Mouse (Mus musculus): ENCODE measurements around the gene Ctxn1. TPM values are rescaled to one million over a fixed set of nuclear protein-coding genes. Genes with fewer than 3 reads are reported as not detected.

The Ctxn1 gene
- polyA plus RNA-seq, 1 experiment from 2014 or later = 29.4 TPM

DNA sequence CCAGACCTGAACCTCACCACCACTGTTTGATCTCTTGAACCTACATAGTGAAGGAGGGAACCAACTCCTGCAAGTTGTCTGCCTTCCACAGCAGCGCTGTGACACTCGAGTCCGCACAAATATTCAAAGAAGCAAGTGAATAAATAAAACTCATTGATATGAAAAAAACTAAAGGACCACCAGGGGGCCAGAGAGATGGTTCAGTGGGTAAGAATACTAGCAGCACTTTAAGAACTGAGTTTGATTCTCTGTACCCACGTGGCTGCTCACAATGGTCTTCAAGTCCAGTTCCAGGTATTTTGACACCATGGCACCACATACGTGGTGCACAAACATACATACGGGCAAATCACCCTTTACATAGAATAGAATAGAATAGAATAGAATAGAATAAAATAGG is 48.0 kb downstream of the Ctxn1 start:
- Histone ChIP-seq H3K4me3 (ENCODE audit: control insufficient read depth in 1 of 2, insufficient read depth in 1 of 2, low read depth in 1 of 2, low read length in 2 of 2) (no peak overlapping the region), H3K4me1 (ENCODE audit: control insufficient read depth in 2 of 2, insufficient read depth in 2 of 2, low read length in 2 of 2) (peaks cover 17 to 26% of the 10 kb centered on the region in 2 experiments), H3K27ac (replicated peaks in 1 of 2; ENCODE audit: control insufficient read depth in 1 of 2, insufficient read depth in 1 of 2, low read depth in 2 of 2, low read length in 2 of 2) (no peak overlapping the region), H3K9ac (ENCODE audit: low read length) (no peak overlapping the region), H3K4me2 (ENCODE audit: low read length) (no peak overlapping the region), H3K27me3 (ENCODE audit: control insufficient read depth, insufficient read depth, low read length) (peaks cover 42% of the 10 kb centered on the region), H3K36me3 (ENCODE audit: control insufficient read depth, insufficient read depth, low read length) (no peaks in the 10 kb centered on the region), H3K9me3 (ENCODE audit: control insufficient read depth, low read length) (no peaks in the 10 kb centered on the region)
- no peak for ATAC-seq (ENCODE audit: insufficient number of reproducible peaks, insufficient read depth, low FRiP score, low read depth)
- 74% methylated on average over 6 of the region's 6 CpGs for WGBS

Other genes starting within 250 kb of the Ctxn1 start
- not detected in 2 replicates for gene Cd209f, start 153.4 kb downstream of the Ctxn1 start, polyA plus RNA-seq (2014; fragmentation: Nextera tagmentation; extraction: Ambion mirVana)
- not detected in 2 replicates for gene Cd209g, start 125.2 kb downstream of the Ctxn1 start, polyA plus RNA-seq (2014; fragmentation: Nextera tagmentation; extraction: Ambion mirVana)
- 10.3 and 11.8 TPM in 2 replicates for gene Evi5l, start 92.7 kb downstream of the Ctxn1 start, polyA plus RNA-seq (2014; fragmentation: Nextera tagmentation; extraction: Ambion mirVana)
- 0.19 and 0.47 TPM in 2 replicates for gene Prr36, start 41.8 kb downstream of the Ctxn1 start, polyA plus RNA-seq (2014; fragmentation: Nextera tagmentation; extraction: Ambion mirVana)
- not detected in 2 replicates for gene Lrrc8e, start 32.4 kb downstream of the Ctxn1 start, polyA plus RNA-seq (2014; fragmentation: Nextera tagmentation; extraction: Ambion mirVana)
- gene Map2k7, start 20.5 kb downstream of the Ctxn1 start, polyA plus RNA-seq (2014; fragmentation: Nextera tagmentation; extraction: Ambion mirVana) = 14.9 and 16.9 TPM in 2 replicates
- gene Gm49320, start 20.4 kb downstream of the Ctxn1 start, polyA plus RNA-seq (2014; fragmentation: Nextera tagmentation; extraction: Ambion mirVana) = 0.22 and 0.53 TPM in 2 replicates
- 2.5 and 2.6 TPM in 2 replicates for gene Tgfbr3l, start 11.1 kb downstream of the Ctxn1 start, polyA plus RNA-seq (2014; fragmentation: Nextera tagmentation; extraction: Ambion mirVana)
- 39.8 and 46.2 TPM in 2 replicates for gene Snapc2, start 6.2 kb downstream of the Ctxn1 start, polyA plus RNA-seq (2014; fragmentation: Nextera tagmentation; extraction: Ambion mirVana)
- gene Timm44, start 16.6 kb upstream of the Ctxn1 start, polyA plus RNA-seq (2014; fragmentation: Nextera tagmentation; extraction: Ambion mirVana) = 77.6 and 85.0 TPM in 2 replicates
- 9.6 and 9.9 TPM in 2 replicates for gene Ccl25, start 65.9 kb upstream of the Ctxn1 start, polyA plus RNA-seq (2014; fragmentation: Nextera tagmentation; extraction: Ambion mirVana)
- 173 and 174 TPM in 2 replicates for gene Elavl1, start 66.1 kb upstream of the Ctxn1 start, polyA plus RNA-seq (2014; fragmentation: Nextera tagmentation; extraction: Ambion mirVana)
- gene Cers4, start 233.8 kb upstream of the Ctxn1 start, polyA plus RNA-seq (2014; fragmentation: Nextera tagmentation; extraction: Ambion mirVana) = 52.9 and 57.9 TPM in 2 replicates